Comparison of ENCODE assay signal across 1 mouse cellular context in the genomic region with DNA sequence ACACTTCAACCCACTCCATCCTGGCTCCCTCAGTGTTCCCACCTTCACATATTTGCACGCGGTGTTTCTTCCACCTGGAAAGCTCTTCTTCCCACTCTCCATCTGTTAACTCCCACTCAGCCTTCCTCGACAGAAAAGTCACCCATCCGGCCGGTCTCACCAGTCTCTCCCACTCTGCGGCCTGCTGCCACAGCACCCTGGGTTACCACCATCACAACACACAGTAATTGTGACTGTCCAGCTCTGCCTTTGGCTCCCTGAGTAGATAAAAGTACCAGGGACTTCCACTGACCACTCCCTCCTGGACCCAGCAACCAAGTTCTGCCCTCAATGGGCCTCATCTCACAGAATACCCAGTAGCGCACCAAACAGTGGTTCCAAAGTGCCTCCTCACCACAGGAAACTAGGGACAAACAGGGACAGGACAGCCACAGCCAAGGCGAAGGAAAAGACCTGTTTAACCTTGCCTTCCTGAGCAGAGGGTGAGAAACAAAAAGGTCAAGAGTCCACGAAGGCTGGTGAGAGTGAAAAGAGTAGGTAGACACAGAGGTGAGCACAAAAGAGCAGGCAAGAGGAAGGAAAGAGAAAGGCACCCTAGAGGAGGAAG.
TF ChIP-seq lines count a peak whose summit lies in the region.

No protein-coding gene starts in this region.

TF ChIP-seq in C2C12, 6 proteins besides CTCF, POLR2A, EP300 and RAD21:
- TF ChIP-seq MYOG (IDR thresholded peaks at IDR 0.05; ENCODE audit: control insufficient read depth, extremely low read depth, insufficient read length) (no peak), FOSL1 (IDR thresholded peaks at IDR 0.05; ENCODE audit: insufficient read depth, low read length, poor library complexity, severe bottlenecking) (no peak), USF1 (IDR thresholded peaks at IDR 0.05; ENCODE audit: low read depth) (no peak)
